Mouse (Mus musculus): Measurements from ENCODE around the gene Slc1a6. TPM values are rescaled to one million over a fixed set of nuclear protein-coding genes. Genes with fewer than 3 reads are reported as not detected.

Slc1a6 gene
- 0.29 TPM for polyA plus RNA-seq (2014; fragmentation: Illumina TruSeq; extraction: RNeasy Lipid Tissue Mini Kit (QIAGEN cat#74804))

GRCm38 (mm10) chr10:78779981-78780651 is at the start of gene Slc1a6:
Slc1a6 (plus strand) TSS chr10:78780496.

DNA sequence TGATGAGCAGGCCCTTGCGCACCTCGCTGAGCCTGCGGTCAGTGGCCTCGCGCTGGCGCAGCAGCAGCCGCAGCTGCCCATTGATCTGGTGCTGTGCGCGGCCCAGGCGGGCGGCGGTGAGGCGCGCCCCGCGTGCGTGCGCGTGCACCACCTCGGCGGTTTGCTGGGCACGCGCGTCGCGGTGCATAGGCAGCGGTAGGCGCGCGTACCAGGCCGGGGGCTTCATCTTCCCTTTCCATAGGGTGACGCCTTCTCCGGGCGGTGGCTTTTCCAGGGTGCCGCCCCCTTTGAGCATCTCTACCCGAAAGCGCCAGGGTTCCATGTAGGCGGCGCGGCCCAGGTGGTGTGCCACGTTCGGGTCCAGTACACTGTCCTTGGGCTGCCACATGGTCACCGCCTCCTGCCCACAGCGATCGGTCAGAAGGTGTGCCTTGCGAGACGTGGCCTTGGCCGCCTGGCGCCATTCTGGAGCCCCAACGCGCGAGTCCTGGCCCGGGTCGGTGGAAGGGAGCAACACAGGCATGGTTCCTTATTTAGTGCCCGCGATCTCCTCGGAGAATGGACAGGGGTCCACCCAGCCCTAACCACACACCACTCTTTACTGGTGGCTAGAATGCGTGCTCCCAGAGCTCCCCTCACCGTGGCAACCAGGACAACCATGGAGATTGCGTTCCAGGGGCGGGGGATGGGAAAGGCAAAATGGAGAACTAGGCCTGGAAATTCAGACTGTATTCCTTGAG is 27.7 kb upstream of the Slc1a6 start, which contains the start of gene Ccdc105:
Ccdc105 (minus strand) TSS at position 614 of the 740 bp plus-strand sequence.

DNA sequence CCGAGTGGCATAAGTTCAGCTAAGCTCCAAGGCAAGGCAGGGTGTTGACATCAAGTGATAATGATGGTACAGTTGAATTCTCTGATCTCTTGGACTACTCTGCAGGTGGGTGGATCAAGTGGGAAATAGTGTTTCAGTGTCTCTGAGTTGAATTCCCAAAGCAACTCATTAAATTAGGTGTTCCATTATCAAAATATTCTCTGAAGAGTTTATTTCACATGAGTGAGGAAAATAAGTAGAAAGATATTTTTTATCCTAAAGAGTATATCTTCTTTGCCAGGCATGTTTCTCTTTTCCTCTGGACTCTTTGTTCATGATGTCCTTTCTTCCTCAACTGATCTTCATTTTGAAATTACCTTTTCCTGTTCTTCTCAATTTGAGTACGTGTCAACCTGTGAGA is 71.8 kb downstream of the Slc1a6 start, which contains the start of gene Olfr1356:
Olfr1356 (minus strand) TSS at position 101 of the 400 bp plus-strand sequence.

Other genes with a start within 250 kb of the Slc1a6 start
- gene Ilvbl, start 206.2 kb upstream of the Slc1a6 start, polyA plus RNA-seq (2014; fragmentation: Illumina TruSeq; extraction: RNeasy Lipid Tissue Mini Kit (QIAGEN cat#74804)) = 3.4 TPM
- gene Syde1, start 188.5 kb upstream of the Slc1a6 start, polyA plus RNA-seq (2014; fragmentation: Illumina TruSeq; extraction: RNeasy Lipid Tissue Mini Kit (QIAGEN cat#74804)) = 12.0 TPM
- gene Olfr1357, start 162.4 kb upstream of the Slc1a6 start, polyA plus RNA-seq (2014; fragmentation: Illumina TruSeq; extraction: RNeasy Lipid Tissue Mini Kit (QIAGEN cat#74804)) = not detected
- gene Casp14, start 62.2 kb upstream of the Slc1a6 start, polyA plus RNA-seq (2014; fragmentation: Illumina TruSeq; extraction: RNeasy Lipid Tissue Mini Kit (QIAGEN cat#74804)) = 0.26 TPM
- not detected for gene Ccdc105, start 27.4 kb upstream of the Slc1a6 start, polyA plus RNA-seq (2014; fragmentation: Illumina TruSeq; extraction: RNeasy Lipid Tissue Mini Kit (QIAGEN cat#74804))
- gene Olfr1356, start 71.7 kb downstream of the Slc1a6 start, polyA plus RNA-seq (2014; fragmentation: Illumina TruSeq; extraction: RNeasy Lipid Tissue Mini Kit (QIAGEN cat#74804)) = not detected
- not detected for gene Olfr1355, start 95.0 kb downstream of the Slc1a6 start, polyA plus RNA-seq (2014; fragmentation: Illumina TruSeq; extraction: RNeasy Lipid Tissue Mini Kit (QIAGEN cat#74804))
- gene Olfr1354, start 132.7 kb downstream of the Slc1a6 start, polyA plus RNA-seq (2014; fragmentation: Illumina TruSeq; extraction: RNeasy Lipid Tissue Mini Kit (QIAGEN cat#74804)) = not detected
- not detected for gene Olfr8, start 170.1 kb downstream of the Slc1a6 start, polyA plus RNA-seq (2014; fragmentation: Illumina TruSeq; extraction: RNeasy Lipid Tissue Mini Kit (QIAGEN cat#74804))
- not detected for gene Olfr1353, start 182.8 kb downstream of the Slc1a6 start, polyA plus RNA-seq (2014; fragmentation: Illumina TruSeq; extraction: RNeasy Lipid Tissue Mini Kit (QIAGEN cat#74804))
- gene Olfr1352, start 200.6 kb downstream of the Slc1a6 start, polyA plus RNA-seq (2014; fragmentation: Illumina TruSeq; extraction: RNeasy Lipid Tissue Mini Kit (QIAGEN cat#74804)) = not detected
- not detected for gene Olfr1351, start 232.0 kb downstream of the Slc1a6 start, polyA plus RNA-seq (2014; fragmentation: Illumina TruSeq; extraction: RNeasy Lipid Tissue Mini Kit (QIAGEN cat#74804))
- gene Olfr57, start 248.2 kb downstream of the Slc1a6 start, polyA plus RNA-seq (2014; fragmentation: Illumina TruSeq; extraction: RNeasy Lipid Tissue Mini Kit (QIAGEN cat#74804)) = not detected

Data from ovary, adult 10 weeks (tissue).